Mouse (Mus musculus) urinary bladder, postnatal 36 days (tissue): Measurements from ENCODE around the gene Elf1.

Source experiments
- DNase-seq, 2 experiments: peaks; one replicate each; pipeline ENCODE4 v3.0.0; 2022; ENCODE audit warnings: low spot score in 2 of 2, mixed read lengths in 1 of 2

Gene Elf1

DNA sequence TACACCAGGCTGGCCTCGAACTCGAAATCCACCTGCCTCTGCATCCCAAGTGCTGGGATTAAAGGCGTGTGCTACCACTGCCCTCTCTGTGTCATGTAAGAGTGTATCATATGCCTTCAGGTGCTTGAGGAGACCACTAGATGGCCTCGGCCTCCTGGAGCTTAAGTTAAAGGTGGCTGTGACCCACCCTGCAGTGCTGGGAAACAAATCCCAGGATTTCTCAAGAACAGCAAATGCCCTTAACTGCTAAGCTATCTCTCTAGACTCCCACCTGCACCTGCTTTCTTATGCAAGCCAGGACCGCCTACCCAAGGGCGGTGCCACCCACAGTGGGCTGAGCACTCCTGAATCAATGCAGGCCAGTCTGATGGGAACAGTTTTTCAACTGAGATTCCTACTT is 83.8 kb downstream of the Elf1 start:
- no peak for DNase-seq

DNA sequence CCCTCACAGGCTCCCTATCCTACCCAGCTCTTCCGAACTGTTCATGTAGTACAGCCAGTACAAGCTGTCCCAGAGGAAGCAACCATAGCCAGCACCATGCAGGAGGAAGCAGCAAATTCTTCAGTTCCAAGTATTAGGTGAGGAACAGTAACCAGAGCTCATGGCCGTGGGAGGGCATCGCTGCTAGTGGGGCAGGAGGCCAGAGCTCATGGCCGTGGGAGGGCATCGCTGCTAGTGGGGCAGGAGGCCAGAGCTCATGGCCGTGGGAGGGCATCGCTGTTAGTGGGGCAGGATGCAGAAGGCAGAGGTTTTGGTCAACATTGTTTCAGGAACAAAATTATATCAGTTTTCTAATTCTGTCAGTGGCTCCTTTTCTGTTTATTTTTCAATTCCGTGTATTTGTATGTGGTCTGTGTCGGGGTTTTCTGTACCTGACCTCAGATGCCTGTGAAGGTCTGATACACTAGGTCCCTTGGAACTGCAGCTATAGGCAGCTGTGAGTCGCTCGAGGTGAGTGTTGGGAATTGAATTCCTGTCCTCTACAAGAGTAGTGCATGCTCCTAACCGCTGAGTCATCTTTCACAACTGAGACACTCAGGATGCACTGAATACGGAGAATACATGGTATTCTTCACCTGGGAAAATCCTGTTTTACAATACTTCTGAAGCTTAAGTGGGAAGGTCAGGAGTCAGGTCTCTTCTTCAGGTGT is 92.6 kb downstream of the Elf1 start:
- no peak for DNase-seq

DNA sequence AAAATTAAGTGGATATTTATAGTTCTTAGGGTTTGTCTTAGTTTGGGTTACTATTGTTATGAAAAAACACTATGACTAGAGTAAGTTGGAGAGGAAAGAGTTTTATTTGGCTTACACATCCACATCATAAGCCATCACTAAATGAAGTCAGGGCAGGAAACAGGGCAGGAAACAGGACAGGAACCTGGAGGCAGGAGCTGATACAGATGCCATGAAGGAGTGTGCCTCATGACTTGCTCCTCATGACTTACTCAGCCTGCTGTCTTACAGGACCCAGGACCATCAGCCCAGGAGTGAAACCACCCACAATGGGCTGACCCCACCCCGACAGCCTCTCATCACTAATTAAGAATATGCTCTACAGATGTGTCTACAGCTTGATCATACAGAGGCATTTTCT is 93.4 kb downstream of the Elf1 start:
- DNase-seq = no peak

DNA sequence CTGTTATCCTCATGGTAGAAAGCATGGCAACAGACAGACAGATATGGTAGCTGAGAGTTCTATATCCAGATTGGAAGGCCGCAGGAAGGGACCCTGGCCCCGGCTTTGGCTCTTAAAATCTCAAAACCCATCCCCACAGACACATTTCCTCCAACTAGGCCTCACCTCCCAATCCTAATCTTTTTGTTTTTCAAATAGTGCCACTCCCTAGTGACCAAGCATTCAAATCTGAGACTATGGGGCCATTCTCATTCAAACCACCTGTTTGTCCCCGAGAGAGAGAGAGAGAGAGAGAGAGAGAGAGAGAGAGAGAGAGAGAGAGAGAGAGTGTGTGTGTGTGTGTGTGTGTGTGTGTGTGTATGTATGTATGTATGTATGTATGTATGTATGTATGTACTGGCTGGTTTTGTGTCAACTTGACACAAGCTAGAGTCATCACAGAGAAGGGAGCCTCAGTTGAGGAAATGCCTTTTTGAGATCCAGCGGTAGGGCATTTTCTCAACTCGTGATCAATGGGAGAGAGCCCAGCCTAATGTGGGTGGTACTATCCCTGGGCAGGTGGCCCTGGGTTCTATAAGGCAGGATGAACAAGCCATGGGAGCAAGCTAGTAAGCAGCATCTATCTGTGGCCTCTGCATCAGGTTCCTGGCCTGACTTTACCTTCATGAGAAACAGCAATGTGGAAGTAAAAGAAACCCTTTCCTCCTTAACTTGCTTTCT is 102.7 kb downstream of the Elf1 start:
- no peak for DNase-seq

DNA sequence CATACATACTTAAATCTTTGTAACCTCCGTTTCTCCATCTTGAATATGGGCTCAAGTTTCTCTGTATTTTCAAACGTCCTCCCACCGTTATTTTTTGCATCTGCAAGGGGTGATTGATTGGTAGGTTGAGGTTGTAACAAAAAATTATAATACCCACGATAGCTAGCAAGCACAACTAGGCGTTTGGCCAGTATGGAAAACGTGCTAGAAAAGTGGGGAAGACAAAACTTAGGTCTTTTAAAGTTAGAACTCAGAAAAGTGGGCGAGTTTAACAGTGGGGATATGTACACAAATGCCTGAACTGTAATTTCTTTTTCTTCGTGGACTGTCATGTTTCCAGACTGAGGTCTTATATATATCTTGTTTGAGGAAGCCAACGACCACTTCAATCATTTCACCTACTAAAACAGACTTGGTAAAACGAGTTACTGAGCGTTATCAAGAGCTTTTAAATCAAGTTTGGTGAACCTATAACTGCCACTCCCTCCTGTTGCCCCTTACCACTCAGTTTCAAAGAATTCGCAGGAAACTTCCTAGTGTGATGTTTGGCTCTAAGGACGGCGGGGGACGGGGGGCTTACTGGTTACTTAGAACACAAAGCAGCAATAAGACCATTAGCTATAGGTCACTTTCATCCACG is 105.6 kb downstream of the Elf1 start:
- no peak for DNase-seq

DNA sequence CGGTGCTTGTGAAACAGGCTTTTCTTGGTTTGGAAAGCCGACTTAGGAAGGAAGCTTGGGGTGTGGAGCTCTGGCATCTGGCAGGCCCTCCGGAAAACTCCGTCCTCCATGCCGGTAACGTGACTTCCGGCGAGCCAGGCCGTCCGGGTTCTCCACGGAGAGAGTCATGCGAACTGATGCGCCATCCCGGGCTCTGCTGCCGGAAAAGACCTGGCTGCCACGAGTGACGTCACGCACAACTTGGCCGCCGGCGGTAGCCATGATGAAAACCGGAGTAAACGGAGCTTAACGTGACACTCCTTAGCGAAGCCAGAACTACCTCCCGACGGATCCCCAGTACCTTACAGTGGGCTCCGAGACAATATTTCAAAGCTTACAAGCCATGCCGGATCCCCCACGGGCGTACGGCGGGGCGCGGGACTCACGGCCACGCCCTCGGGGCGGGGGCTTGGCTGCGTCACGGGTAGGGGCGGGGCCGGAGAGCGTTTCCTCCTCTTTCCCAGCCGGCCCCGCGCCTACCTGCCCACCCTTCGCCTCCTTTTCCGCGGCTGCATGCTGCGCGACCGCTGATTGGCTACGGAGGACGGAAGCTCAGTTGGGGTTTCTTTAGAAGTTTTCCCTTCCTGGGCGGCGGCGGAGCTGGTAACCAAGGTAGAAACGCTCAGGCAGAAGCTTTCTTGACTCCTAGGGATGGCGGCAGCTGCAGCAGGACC is 106.3 kb downstream of the Elf1 start, which contains the start of gene Sugt1:
Gene Sugt1 (plus strand): TSS at position 553 of the 713 bp plus-strand sequence.
- DNase-seq = peak; percentile 90 to 95

DNA sequence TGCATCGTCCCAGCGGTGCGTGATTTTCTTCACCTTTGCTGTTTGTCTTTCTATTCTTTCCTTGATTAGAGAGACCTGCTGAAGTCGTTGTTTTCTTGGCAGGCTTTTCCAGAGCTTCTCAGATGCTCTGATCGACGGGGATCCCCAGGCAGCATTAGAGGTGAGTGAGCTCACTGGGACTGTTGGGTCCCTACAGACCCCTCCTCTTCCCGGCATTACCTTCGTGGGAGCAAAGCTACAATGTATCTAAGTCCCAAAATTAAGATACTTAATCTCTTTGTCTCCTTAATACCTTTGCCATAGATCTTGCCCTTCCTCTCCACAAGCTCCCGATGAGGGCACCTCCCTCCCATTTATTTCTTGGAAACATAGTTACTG is 106.8 kb downstream of the Elf1 start:
- no peak for DNase-seq

DNA sequence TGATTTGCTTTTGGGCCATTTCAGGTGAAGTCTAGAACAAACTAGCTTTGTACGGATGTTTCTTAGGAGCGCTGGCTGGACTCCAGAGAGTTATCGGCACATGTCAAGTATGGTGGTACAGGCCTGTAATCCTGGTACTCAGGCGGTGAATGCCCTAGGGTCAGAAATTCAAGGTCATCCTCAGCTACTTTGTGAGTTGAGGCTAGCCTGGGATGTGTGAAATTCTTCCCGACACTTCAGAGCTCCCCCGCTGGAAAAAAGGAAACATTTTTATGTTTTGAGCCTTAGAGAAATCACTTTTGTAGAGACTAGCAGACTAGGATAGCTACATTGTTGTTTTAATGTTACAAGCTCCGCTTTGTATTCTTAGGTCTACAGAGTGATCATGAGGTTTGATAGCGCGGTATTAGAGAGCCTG is 107.5 kb downstream of the Elf1 start:
- DNase-seq = no peak

DNA sequence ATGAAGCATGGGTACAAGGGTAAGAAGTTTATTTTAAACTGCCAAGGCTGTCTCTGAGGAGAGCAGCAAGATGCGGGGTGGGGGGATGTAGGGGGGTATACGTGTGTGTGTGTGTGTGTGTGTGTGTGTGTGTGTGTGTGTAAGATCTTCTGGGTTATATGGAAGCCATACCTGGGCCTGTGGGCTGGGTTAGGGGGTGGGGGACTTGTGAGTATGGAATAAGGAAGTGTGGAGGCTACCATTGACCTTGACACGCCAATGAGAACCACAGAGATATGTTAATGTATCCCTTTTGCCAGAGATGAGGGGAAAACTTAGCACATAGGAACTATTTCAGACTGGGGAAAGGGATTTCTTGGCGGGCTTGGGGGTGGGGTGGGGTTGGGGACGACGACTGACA is 108.4 kb downstream of the Elf1 start:
- no peak for DNase-seq

DNA sequence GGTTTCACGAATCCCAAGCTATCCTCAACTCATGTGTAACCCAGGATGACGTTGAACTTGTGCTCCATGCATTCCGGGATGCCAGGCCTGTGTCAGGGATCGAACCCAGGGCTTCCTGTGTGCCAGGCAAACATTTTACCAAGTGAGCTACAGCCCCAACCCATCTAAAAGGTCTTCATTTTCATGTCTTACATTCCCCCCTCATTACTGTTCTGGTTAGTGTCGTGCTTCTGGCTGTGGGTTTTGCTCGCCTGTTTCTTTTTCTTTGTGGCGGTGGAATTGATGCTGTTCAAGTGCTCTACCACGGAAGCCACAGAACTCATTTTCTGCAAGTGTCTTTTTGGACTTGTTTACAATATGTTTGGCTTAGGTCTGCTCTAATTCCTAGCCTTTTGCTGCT is 109.9 kb downstream of the Elf1 start:
- no peak for DNase-seq

DNA sequence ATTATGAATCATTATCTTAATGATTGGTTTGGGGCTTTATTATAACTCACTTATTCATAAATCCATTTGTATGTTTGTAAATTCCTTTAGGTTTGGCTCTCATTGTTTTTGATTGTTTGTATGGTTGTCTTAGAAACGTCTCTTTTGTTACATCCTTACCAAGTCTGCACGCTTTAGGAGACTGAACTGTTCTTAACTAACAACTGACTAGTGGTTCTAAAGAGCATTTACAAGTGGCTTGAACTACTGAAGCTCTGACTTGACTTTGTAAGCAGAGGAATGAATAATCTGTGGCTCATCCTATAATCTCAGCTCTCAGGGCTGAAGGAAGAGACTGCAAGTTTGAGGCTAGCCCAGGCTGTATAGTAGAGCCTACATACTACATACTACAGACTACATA is 110.6 kb downstream of the Elf1 start:
- no peak for DNase-seq

DNA sequence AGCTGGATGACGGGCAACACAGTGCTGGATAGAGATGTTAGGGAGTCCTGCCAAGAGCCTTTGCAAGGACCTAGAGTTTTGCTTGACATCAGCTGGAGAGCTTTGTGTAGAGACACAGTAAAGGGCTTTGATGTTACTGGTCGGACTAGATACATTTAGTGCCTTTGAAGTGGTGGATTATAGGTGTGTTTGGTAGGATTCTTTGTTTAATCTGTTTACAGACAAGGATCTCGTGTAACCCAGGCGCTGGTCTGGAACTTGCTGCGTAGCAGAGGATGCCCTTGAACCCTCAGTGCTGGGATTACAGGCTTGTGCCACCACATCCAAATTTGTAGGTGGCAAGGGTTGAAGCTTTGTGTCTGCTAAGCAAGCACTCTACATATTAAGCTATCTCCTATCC is 113.1 kb downstream of the Elf1 start:
- DNase-seq = no peak

DNA sequence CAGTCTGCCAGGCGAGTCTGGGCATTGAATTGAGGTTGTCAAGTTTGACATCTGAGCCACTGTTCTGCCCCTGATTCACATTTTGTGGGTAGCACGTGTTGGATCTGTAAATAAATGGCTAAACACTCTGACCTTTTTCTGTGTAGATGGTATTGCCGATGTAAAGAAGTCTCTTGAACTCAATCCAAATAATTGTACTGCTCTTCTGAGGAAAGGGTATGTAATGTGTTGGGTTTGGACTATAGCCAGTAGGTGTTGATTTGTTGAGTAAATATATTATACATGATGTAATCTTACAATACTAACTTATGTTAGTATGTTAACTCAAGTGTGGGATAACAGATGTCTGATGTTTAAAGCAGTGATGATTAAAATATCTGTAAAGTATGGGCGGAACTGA is 115.6 kb downstream of the Elf1 start:
- DNase-seq = peak in 1 of 2 experiments; percentile 20

DNA sequence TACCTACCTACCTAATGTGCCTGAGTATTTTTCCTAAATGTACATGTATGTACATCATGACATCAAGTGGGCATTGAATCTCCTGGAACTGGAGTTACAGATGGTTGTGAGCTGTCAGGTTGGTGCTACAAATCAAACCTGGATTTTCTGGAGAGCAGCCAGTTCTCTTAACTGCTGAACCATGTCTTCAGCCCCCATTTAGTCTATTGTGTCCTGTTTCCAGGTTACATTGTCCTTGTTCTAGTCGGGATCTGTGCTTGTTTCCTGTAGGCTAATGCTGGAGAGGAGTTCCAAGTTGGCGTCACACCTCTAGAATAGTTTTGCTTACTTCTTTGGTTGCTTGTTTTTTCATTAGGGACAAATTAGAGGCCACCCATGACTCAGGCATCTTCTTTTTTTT is 124.9 kb downstream of the Elf1 start:
- DNase-seq = no peak

DNA sequence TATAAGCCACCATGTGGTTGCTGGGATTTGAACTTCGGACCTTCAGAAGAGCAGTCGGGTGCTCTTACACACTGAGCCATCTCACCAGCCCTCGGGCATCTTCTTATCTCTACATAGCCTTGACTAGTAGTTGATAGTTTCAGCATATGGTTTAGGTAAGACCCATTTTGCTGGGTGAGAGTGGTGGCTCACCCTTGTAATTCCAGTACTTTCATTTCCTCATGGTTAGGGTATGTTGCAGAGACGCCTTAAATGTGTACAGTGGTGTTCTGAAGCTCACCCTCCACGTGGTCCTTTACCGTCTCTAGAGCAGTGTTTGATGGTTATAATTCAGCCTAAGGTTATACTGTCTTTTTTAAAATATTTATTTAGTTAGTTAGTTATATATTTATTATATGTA is 125.4 kb downstream of the Elf1 start:
- no peak for DNase-seq

DNA sequence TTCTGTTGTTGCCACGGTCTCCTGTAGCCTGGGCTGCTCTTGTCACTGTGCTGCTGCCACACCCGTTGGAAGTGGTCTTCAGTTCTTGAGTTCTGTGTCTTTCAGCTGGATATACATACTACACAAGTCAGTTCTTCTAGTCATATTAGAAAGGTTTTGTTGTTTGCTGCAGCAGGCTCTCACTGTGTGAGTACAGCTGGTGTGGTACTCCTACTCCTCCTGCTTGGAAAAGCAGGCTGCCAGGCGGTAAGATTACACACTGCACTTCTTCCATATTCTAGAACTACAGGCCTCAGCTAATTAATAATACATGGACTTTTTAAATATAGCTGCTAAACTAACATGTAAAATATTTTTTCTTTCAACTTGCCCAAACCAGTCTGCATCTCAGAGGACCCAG is 125.9 kb downstream of the Elf1 start:
- no peak for DNase-seq

DNA sequence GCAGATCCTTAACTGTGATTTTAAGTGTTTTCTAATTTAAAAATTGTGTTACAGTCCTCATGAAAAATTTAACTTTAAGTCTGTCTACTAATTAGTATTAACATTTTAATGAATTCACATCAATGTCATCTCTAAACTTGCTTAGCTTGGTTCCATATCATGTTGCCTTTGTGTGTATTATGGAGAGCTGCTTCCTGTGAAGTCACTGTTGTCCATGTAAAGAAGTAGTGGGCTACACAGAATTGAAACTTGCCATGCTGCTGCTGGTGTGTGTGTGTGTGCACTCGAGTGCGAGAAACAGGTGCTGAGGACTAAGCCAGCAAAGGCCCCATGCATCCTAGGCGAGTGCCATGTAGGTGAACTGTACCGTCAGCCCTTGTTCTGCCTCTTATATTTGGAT is 126.4 kb downstream of the Elf1 start:
- no peak for DNase-seq

DNA sequence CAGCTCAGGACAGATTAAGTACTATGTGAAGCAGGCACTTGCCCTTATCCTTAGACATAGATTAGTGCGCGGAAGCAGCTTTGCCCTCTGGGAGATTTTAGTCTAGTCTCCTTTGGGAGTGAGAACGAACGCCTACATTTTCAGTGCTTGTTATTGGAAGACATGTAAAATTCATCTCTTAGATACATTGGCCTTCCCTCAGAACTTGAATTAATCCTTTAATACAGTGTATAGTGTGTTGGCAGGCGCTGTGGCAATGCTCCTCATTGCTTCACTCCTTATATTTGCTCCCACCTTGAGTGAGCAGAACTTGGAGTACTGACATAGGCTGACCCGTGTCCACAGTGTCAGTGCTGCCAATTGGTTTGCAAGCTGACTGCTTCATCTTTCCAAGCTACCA is 127.3 kb downstream of the Elf1 start:
- DNase-seq = no peak

DNA sequence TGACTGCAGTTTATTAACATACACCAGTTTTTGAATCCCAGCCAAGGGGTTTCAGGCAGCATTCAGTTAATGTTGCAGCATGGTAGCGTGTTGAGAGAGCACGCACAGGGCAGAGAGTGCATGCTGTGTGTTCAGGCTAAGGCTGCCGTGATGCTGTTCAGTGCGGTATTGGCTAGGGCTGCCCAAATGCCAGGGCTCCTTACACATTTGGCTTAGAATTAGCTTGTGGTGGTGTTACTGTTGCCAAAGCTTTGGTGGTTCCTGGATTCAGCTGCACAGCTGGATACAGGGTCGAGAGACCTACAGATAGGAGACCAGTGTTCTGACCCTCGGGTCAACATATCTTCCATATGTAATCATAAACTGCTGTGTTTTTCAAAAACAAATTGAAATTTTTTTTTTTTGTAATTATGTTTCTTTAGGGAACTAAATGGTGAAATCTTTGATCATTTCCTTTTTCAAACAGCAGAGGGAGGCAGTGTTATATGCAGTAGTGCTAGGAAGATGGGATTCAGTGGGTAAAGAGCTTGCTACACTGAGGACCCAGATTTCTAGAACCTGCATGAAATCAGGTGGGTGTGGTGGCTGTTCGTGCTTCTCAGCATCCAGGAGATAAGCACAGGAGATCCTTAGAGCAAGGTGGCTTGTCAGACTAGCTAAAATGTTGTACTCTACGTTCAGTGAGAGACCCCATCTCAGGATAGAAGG is 136.3 kb downstream of the Elf1 start:
- no peak for DNase-seq

DNA sequence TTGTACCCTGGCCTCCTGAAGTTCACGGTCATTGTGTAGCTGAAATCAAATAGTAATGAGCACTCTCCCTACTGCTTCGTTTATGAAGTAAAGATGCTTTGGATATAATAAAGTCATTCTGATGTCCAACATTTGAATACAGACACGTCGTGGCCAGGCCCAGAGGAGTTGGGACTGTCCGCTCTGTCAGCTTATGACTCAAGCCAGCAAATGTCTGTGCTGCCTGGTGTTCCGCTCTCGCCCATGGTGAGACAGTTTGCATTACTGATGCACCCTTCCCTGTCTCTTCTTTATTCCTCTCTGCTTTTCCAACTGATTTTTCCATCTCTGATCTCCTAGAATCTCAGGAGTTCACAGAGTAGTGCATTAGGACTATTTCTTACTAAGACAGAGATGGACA is 138.8 kb downstream of the Elf1 start:
- no peak for DNase-seq

DNA sequence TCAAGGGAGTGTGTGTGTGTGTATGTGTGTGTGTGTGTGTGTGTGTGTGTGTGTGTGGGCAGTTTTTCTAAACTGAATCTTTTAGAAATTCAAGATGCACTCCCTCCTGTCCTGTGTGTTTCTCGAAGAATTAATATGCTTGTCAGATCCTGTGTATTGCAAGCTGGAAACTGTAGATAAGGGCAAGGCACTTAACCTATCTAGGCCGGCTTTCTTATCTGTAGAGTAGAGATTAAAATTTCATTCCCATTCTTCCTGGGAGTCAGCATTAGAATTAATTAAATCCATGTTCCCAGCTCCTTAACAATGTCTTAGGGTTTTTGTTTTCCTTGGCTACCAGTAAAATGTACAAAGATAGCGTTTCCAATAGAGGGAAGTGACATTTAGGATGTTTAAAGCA is 140.1 kb downstream of the Elf1 start:
- no peak for DNase-seq
